Mouse (Mus musculus) liver, embryonic 15.5 days (tissue): Measurements from ENCODE around the gene Lars2. TPM values are rescaled to one million over a fixed set of nuclear protein-coding genes. Genes with fewer than 3 reads are reported as not detected.

Experiments used
- ATAC-seq: fragments of 200-750 bp; cut with Nextera tagmentation; 2 replicates; pipeline ENCODE4 v1.8.0; 2017; ENCODE audit warnings: moderate number of reproducible peaks, mild to moderate bottlenecking, moderate library complexity; ENCODE audit not compliant: insufficient read depth
- H3K27ac ChIP-seq: fragments of 300-500 bp; sonication (generic); replicated peaks from 2 replicates; pipeline ENCODE4 v1.5.1; 2015; ENCODE audit warnings: mild to moderate bottlenecking, inconsistent platforms
- H3K27me3 ChIP-seq: fragments of 300-500 bp; sonication (generic); 2 replicates; pipeline ENCODE4 v1.6.1; 2015; ENCODE audit warnings: mild to moderate bottlenecking, inconsistent platforms
- H3K36me3 ChIP-seq: fragments of 300-500 bp; sonication (generic); replicated peaks from 2 replicates; pipeline ENCODE4 v1.6.1; 2015; ENCODE audit warnings: moderate library complexity, mild to moderate bottlenecking, inconsistent platforms
- H3K4me1 ChIP-seq: fragments of 300-500 bp; sonication (generic); replicated peaks from 2 replicates; pipeline ENCODE4 v1.6.1; 2015; ENCODE audit warnings: inconsistent platforms
- H3K4me2 ChIP-seq: fragments of 300-500 bp; sonication (generic); 2 replicates; pipeline ENCODE4 v1.6.1; 2015; ENCODE audit warnings: moderate library complexity, mild to moderate bottlenecking, inconsistent platforms
- H3K4me3 ChIP-seq: fragments of 300-500 bp; sonication (generic); replicated peaks from 2 replicates; pipeline ENCODE4 v1.5.1; 2015; ENCODE audit warnings: mild to moderate bottlenecking, inconsistent platforms
- H3K9ac ChIP-seq: fragments of 300-500 bp; sonication (generic); 2 replicates; pipeline ENCODE4 v1.6.1; 2015; ENCODE audit warnings: moderate library complexity, mild to moderate bottlenecking, inconsistent platforms
- H3K9me3 ChIP-seq: fragments of 300-500 bp; sonication (generic); replicated peaks from 2 replicates; pipeline ENCODE4 v1.6.1; 2016; ENCODE audit warnings: inconsistent platforms
- WGBS: fragments of 180-500 bp; shearing (Covaris S2); methylation state at CpG from one replicate; pipeline ENCODE4 v1.1.7; 2015; ENCODE audit warnings: mixed read lengths; ENCODE audit not compliant: insufficient replicate concordance; 5-methylcytosine and 5-hydroxymethylcytosine counted together
- polyA plus RNA-seq: library from polyadenylated mRNA; unstranded; fragments of >200 nt; fragmentation: Nextera tagmentation; extraction: Ambion mirVana; gene quantifications from 2 replicates; pipeline ENCODE4 v1.2.1, GENCODE M21; 2015

Lars2 gene
- polyA plus RNA-seq, 1 experiment from 2014 or later = 577 TPM

GRCm38 (mm10) chr9:123450174-123450573 is 83.4 kb downstream of the Lars2 start:
- WGBS = 47% methylated on average over 2 of the region's 2 CpGs
- H3K27ac ChIP-seq = no peak overlapping the region
- H3K36me3 ChIP-seq = peaks cover 11% of the 10 kb centered on the region
- H3K4me3 ChIP-seq = no peak overlapping the region
- no peak for ATAC-seq
- H3K9me3 ChIP-seq = no peaks in the 10 kb centered on the region
- H3K4me1 ChIP-seq = no peaks in the 10 kb centered on the region
- no peaks in the 10 kb centered on the region for H3K27me3 ChIP-seq
- no peak overlapping the region for H3K4me2 ChIP-seq
- H3K9ac ChIP-seq = no peak overlapping the region

DNA sequence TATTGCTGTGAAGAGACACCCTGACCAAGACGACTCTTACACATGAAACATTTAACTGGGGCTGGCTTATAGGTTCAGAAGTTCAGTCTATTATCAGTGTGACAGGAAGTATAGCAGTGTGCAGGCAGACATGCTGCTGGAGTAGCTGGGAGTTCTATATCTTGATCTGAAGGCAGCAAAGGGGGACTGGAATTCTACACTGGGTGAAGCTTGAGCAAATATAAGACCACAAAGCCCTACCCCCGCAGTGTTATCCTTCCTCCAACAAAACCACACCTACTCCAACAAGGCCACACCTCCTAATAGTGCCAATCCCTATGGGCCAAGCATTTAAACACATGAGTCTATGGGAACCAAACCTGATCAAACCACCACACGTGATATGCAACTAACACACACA is 85.0 kb downstream of the Lars2 start:
- no peak overlapping the region for H3K27ac ChIP-seq
- H3K4me1 ChIP-seq = no peaks in the 10 kb centered on the region
- ATAC-seq = no peak
- H3K36me3 ChIP-seq = peaks cover 11% of the 10 kb centered on the region
- H3K9ac ChIP-seq = no peak overlapping the region
- no peaks in the 10 kb centered on the region for H3K27me3 ChIP-seq
- no peak overlapping the region for H3K4me2 ChIP-seq
- WGBS = 35% methylated on average over 3 of the region's 3 CpGs
- no peaks in the 10 kb centered on the region for H3K9me3 ChIP-seq
- no peak overlapping the region for H3K4me3 ChIP-seq

- H3K27me3 ChIP-seq = 0 out of 2 replicates have a peak, but pooled peaks cover 3% of the 10 kb centered on the region
- WGBS = 65% methylated on average over 9 of the region's 9 CpGs
- no peak overlapping the region for H3K27ac ChIP-seq
- peaks cover 12% of the 10 kb centered on the region; the same call in 1 of the 2 replicates for H3K36me3 ChIP-seq
- H3K4me2 ChIP-seq = no peak overlapping the region
- no peak overlapping the region for H3K4me3 ChIP-seq
- H3K9me3 ChIP-seq = peaks cover 3% of the 10 kb centered on the region; the same call in 1 of the 2 replicates
- ATAC-seq = no peak
- H3K9ac ChIP-seq = no peak overlapping the region
- no peaks in the 10 kb centered on the region for H3K4me1 ChIP-seq
Observed at GRCm38 (mm10) chr9:123456634-123457602, 90.2 kb downstream of the Lars2 start.

- Histone ChIP-seq H3K4me1 (no peaks in the 10 kb centered on the region), H3K4me2 (no peak overlapping the region), H3K4me3 (no peak overlapping the region), H3K9ac (no peak overlapping the region), H3K9me3 (peaks cover 3% of the 10 kb centered on the region; the same call in 1 of the 2 replicates), H3K27ac (no peak overlapping the region), H3K36me3 (peaks cover 15% of the 10 kb centered on the region; the same call in 1 of the 2 replicates), H3K27me3 (0 out of 2 replicates have a peak, but pooled peaks cover 3% of the 10 kb centered on the region)
- WGBS = 55% methylated on average over 2 of the region's 2 CpGs
- ATAC-seq = no peak
Observed at GRCm38 (mm10) chr9:123457603-123458002, 90.9 kb downstream of the Lars2 start.

DNA sequence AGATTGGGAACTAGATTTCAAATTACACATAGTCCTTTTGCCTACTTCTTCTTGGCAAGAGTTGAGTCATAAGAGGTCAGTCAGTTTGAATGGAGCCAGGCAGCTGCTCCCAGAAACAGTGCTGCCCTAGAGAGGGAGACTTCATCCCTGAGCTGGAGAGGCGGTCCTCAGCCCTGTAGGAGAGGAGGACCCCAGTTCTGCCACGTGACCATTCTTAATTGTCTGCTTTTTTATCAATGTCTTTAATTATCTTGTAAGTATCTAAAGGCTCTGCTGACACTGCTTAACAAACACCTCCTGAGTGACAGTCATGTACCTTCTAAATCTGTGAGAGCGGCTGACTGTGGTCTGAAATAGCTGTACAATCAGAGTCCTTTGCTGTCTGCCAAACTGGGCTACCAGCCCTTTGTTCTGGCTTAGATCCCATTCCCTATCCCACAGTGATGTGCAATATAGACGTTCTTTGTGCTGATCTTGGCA is 100.5 kb downstream of the Lars2 start:
- Histone ChIP-seq H3K4me3 (no peak overlapping the region), H3K27me3 (no peaks in the 10 kb centered on the region), H3K4me1 (peaks cover 26% of the 10 kb centered on the region), H3K9ac (no peak overlapping the region), H3K27ac (no peak overlapping the region), H3K36me3 (peaks cover 8% of the 10 kb centered on the region), H3K9me3 (no peaks in the 10 kb centered on the region), H3K4me2 (no peak overlapping the region)
- 68% methylated on average over 4 of the region's 4 CpGs for WGBS
- ATAC-seq = no peak

- no peaks in the 10 kb centered on the region for H3K9me3 ChIP-seq
- 19% methylated on average over 5 of the region's 5 CpGs for WGBS
- H3K27ac ChIP-seq = peak overlapping the region; percentile 60
- peak overlapping the region; percentile 29 for H3K4me2 ChIP-seq
- H3K4me3 ChIP-seq = no peak overlapping the region
- peak; percentile 80 for ATAC-seq
- peak overlapping the region; percentile 10; the same call in 1 of the 2 replicates for H3K9ac ChIP-seq
- peaks cover 28% of the 10 kb centered on the region for H3K4me1 ChIP-seq
- H3K36me3 ChIP-seq = peaks cover 2% of the 10 kb centered on the region
- no peaks in the 10 kb centered on the region for H3K27me3 ChIP-seq
Observed at GRCm38 (mm10) chr9:123468406-123469085, 101.8 kb downstream of the Lars2 start.

GRCm38 (mm10) chr9:123469087-123469486 is 102.4 kb downstream of the Lars2 start:
- peaks cover 31% of the 10 kb centered on the region for H3K4me1 ChIP-seq
- peak overlapping the region; percentile 29 for H3K4me2 ChIP-seq
- H3K27ac ChIP-seq = peak overlapping the region; percentile 60
- H3K27me3 ChIP-seq = no peaks in the 10 kb centered on the region
- ATAC-seq = no peak
- no peaks in the 10 kb centered on the region for H3K9me3 ChIP-seq
- no peak overlapping the region for H3K9ac ChIP-seq
- H3K36me3 ChIP-seq = no peaks in the 10 kb centered on the region
- H3K4me3 ChIP-seq = no peak overlapping the region

GRCm38 (mm10) chr9:123473377-123473776 is 106.7 kb downstream of the Lars2 start:
- Histone ChIP-seq H3K36me3 (no peaks in the 10 kb centered on the region), H3K9me3 (no peaks in the 10 kb centered on the region), H3K27me3 (no peaks in the 10 kb centered on the region), H3K4me3 (no peak overlapping the region), H3K9ac (no peak overlapping the region), H3K27ac (no peak overlapping the region), H3K4me2 (no peak overlapping the region), H3K4me1 (peaks cover 37% of the 10 kb centered on the region)
- peak; percentile 38; the same call in 1 of the 2 replicates for ATAC-seq

DNA sequence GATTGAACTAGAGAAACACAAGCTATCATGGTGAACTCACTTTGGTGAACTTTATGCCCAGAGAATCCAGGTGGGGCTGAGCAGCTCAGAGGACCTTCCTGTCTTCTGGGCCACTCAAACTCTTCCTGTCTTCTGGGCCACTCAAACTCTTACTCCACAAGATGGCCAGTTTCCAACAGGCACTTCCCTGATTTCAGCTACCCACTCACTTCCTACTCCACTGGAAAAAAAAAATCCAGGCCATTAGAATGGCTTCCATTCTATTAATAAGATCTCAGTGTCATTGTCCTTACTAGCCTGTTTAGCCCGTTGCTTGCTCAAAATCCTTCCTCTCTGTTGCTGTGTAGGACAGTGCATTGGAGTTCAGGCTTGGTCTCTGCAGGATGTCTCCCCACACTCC is 108.8 kb downstream of the Lars2 start:
- H3K4me1 ChIP-seq = peaks cover 37% of the 10 kb centered on the region
- no peaks in the 10 kb centered on the region for H3K9me3 ChIP-seq
- no peak overlapping the region for H3K4me3 ChIP-seq
- H3K9ac ChIP-seq = no peak overlapping the region
- no peak for ATAC-seq
- no peaks in the 10 kb centered on the region for H3K27me3 ChIP-seq
- no peak overlapping the region for H3K27ac ChIP-seq
- 71% methylated on average over 1 of the region's 1 CpGs for WGBS
- 0 out of 2 replicates have a peak, but pooled peaks cover 2% of the 10 kb centered on the region for H3K36me3 ChIP-seq
- H3K4me2 ChIP-seq = no peak overlapping the region

- no peaks in the 10 kb centered on the region for H3K9me3 ChIP-seq
- no peaks in the 10 kb centered on the region for H3K27me3 ChIP-seq
- peak overlapping the region; percentile 94 for H3K4me2 ChIP-seq
- 2% methylated on average over 29 of the region's 29 CpGs for WGBS
- peak overlapping the region; percentile 59 for H3K27ac ChIP-seq
- peak overlapping the region; percentile 32; the same call in 1 of the 2 replicates for H3K9ac ChIP-seq
- H3K4me3 ChIP-seq = peak overlapping the region; percentile 84
- ATAC-seq = peak; percentile 42
- peaks cover 25% of the 10 kb centered on the region for H3K36me3 ChIP-seq
- peaks cover 63% of the 10 kb centered on the region for H3K4me1 ChIP-seq
Observed at GRCm38 (mm10) chr9:123478031-123478585, 111.4 kb downstream of the Lars2 start.
